In genomic region chr7:134772867-134773590, GRCm38 (mm10) we compare ENCODE assay signal across 17 mouse cellular contexts.
DNase-seq lines count a peak whose midpoint lies in the region; ATAC-seq and TF ChIP-seq lines count a peak whose summit lies in the region.
"Had no signal": no experiment of that assay in that cellular context is flagged by ENCODE, and none has a peak within 500 bp of the region (broad histone marks: within the 10 kb centered on the region; RNA-seq: fewer than 3 reads in every experiment).

No protein-coding gene starts in this region.

- no peaks in the 10 kb centered on the region for H3K9me3 ChIP-seq in heart, embryonic 16.5 days (replicated peaks; ENCODE audit: control insufficient read depth, low read length)
- no peaks in the 10 kb centered on the region for H3K9me3 ChIP-seq in kidney, embryonic 16.5 days (ENCODE audit: low read length)
- H3K9me3 ChIP-seq in midbrain, embryonic 14.5 days (ENCODE audit: control insufficient read depth, low read length): no peaks in the 10 kb centered on the region
- no peaks in the 10 kb centered on the region for H3K9me3 ChIP-seq in midbrain, embryonic 10.5 days (replicated peaks)
- H3K9me3 ChIP-seq: neural tube, embryonic 12.5 days had no signal

- WGBS in heart, embryonic 16.5 days: 85% methylated on average over 15 of the region's 15 CpGs
- WGBS in kidney, embryonic 16.5 days: 83% methylated on average over 15 of the region's 15 CpGs
- WGBS in midbrain, embryonic 14.5 days: 75% methylated on average over 15 of the region's 15 CpGs
- 91% methylated on average over 15 of the region's 15 CpGs for WGBS in midbrain, embryonic 10.5 days

- H3ac ChIP-seq in myocyte (ENCODE audit: control insufficient read depth, insufficient read length): no peak overlapping the region

- intact Hi-C loops in heart, postnatal 36 days (cut with DNase I): loop anchor here (5.0 kb wide), 1 partner anchor 101 kb away; the partner anchor contains the start of gene Dock1

- H3K36me3 ChIP-seq in heart, embryonic 16.5 days (ENCODE audit: control insufficient read depth, insufficient read depth): peaks cover 32% of the 10 kb centered on the region
- peaks cover 58% of the 10 kb centered on the region for H3K36me3 ChIP-seq in kidney, embryonic 16.5 days (ENCODE audit: insufficient read depth, low read length)
- H3K36me3 ChIP-seq in midbrain, embryonic 14.5 days (ENCODE audit: control insufficient read depth, insufficient read depth, low read length): no peaks in the 10 kb centered on the region
- H3K36me3 ChIP-seq in midbrain, embryonic 10.5 days: peaks cover 46% of the 10 kb centered on the region
- peaks cover 7% of the 10 kb centered on the region for H3K36me3 ChIP-seq in myocyte (ENCODE audit: control insufficient read depth, insufficient read depth)

- no peak overlapping the region for H3K9ac ChIP-seq in heart, embryonic 16.5 days (ENCODE audit: low read length)
- no peak overlapping the region for H3K9ac ChIP-seq in kidney, embryonic 16.5 days (replicated peaks; ENCODE audit: low read length)
- no peak overlapping the region for H3K9ac ChIP-seq in midbrain, embryonic 14.5 days (replicated peaks; ENCODE audit: low read length)
- H3K9ac ChIP-seq: neural tube, embryonic 12.5 days had no signal

- no peaks in the 10 kb centered on the region for H3K27me3 ChIP-seq in heart, embryonic 16.5 days (ENCODE audit: control insufficient read depth, insufficient read depth, low read length)
- H3K27me3 ChIP-seq in kidney, embryonic 16.5 days (ENCODE audit: insufficient read depth, low read length): no peaks in the 10 kb centered on the region
- no peaks in the 10 kb centered on the region for H3K27me3 ChIP-seq in midbrain, embryonic 14.5 days (ENCODE audit: control insufficient read depth, insufficient read depth, low read length)
- H3K27me3 ChIP-seq in midbrain, embryonic 10.5 days (ENCODE audit: low read depth, poor library complexity, severe bottlenecking): no peaks in the 10 kb centered on the region
- H3K27me3 ChIP-seq in myocyte (ENCODE audit: control insufficient read depth, insufficient read depth, insufficient read length): no peaks in the 10 kb centered on the region
- H3K27me3 ChIP-seq: CH12.LX; neural tube, embryonic 12.5 days had no signal

- no peak for DNase-seq in heart, postnatal 36 days
- DNase-seq in kidney, postnatal 25 days: no peak
- DNase-seq in midbrain, embryonic 14.5 days: peak; percentile 40
- DNase-seq in midbrain, embryonic 10.5 days (ENCODE audit: low spot score): no peak
- no peak for DNase-seq in urinary bladder, postnatal 4 days (ENCODE audit: low spot score in 2 of 2)
- DNase-seq: cerebellum, adult 2 months; gastrocnemius, postnatal 25 days; heart, postnatal 14 days; kidney, adult 8-10 months had no signal

- H3K4me1 ChIP-seq in heart, embryonic 16.5 days (ENCODE audit: control insufficient read depth, insufficient read depth, low read length): peaks cover 7% of the 10 kb centered on the region; the same call in 1 of the 2 replicates
- H3K4me1 ChIP-seq in kidney, embryonic 16.5 days (ENCODE audit: insufficient read depth, low read length): 0 out of 2 replicates have a peak, but pooled peaks cover 7% of the 10 kb centered on the region
- peaks cover 31% of the 10 kb centered on the region for H3K4me1 ChIP-seq in midbrain, embryonic 14.5 days (ENCODE audit: control insufficient read depth, insufficient read depth, low read length)
- H3K4me1 ChIP-seq in midbrain, embryonic 10.5 days: peaks cover 6% of the 10 kb centered on the region

- H3K27ac ChIP-seq in heart, embryonic 16.5 days (ENCODE audit: low read length): peak overlapping the region; percentile 21; the same call in 1 of the 2 replicates
- 0 out of 2 replicates have a peak overlapping the region, but pooled peaks have one; percentile 26 for H3K27ac ChIP-seq in kidney, embryonic 16.5 days (ENCODE audit: low read length)
- peak overlapping the region; percentile 71 for H3K27ac ChIP-seq in midbrain, embryonic 14.5 days (replicated peaks; ENCODE audit: low read depth, low read length)
- no peak overlapping the region for H3K27ac ChIP-seq in midbrain, embryonic 10.5 days (replicated peaks)
- H3K27ac ChIP-seq: macrophage; neural tube, embryonic 12.5 days; stomach, postnatal 0 days had no signal

- no peak for TF ChIP-seq POLR2A in myocyte (IDR thresholded peaks at IDR 0.05; ENCODE audit: insufficient read length, low read depth)

- H3K4me2 ChIP-seq in heart, embryonic 16.5 days (ENCODE audit: low read depth, low read length): no peak overlapping the region
- H3K4me2 ChIP-seq in kidney, embryonic 16.5 days (replicated peaks; ENCODE audit: low read depth, low read length): no peak overlapping the region
- H3K4me2 ChIP-seq in midbrain, embryonic 14.5 days (ENCODE audit: low read length): no peak overlapping the region
- peak overlapping the region; percentile 2 for H3K4me2 ChIP-seq in myocyte (ENCODE audit: low read depth)
- H3K4me2 ChIP-seq: liver, embryonic 11.5 days; neural tube, embryonic 12.5 days had no signal

- H3K79me2 ChIP-seq in myocyte (ENCODE audit: control insufficient read depth, insufficient read depth): no peaks in the 10 kb centered on the region

- H3K4me3 ChIP-seq in heart, embryonic 16.5 days (ENCODE audit: low read length): no peak overlapping the region
- no peak overlapping the region for H3K4me3 ChIP-seq in kidney, embryonic 16.5 days (ENCODE audit: low read length)
- no peak overlapping the region for H3K4me3 ChIP-seq in midbrain, embryonic 14.5 days (replicated peaks; ENCODE audit: low read depth, low read length)
- no peak overlapping the region for H3K4me3 ChIP-seq in midbrain, embryonic 10.5 days
- H3K4me3 ChIP-seq in myocyte: no peak overlapping the region
- H3K4me3 ChIP-seq: neural tube, embryonic 12.5 days had no signal

- ATAC-seq in heart, embryonic 16.5 days (replicated peaks; ENCODE audit: extremely low read depth, insufficient read depth, low FRiP score): no peak
- ATAC-seq in kidney, embryonic 16.5 days (ENCODE audit: low FRiP score, low TSS enrichment): no peak
- no peak for ATAC-seq in midbrain, embryonic 14.5 days (ENCODE audit: low FRiP score, low TSS enrichment)

TF ChIP-seq in myocyte, 11 proteins besides CTCF, POLR2A, EP300 and RAD21:
- TF ChIP-seq MYOG (IDR thresholded peaks at IDR 0.05; ENCODE audit: control insufficient read depth in 1 of 3, insufficient read depth in 1 of 3, insufficient read length in 2 of 3, low read depth in 2 of 3) (no peak), MAX (IDR thresholded peaks at IDR 0.05; ENCODE audit: low read depth) (no peak), SRF (IDR thresholded peaks at IDR 0.05; ENCODE audit: control insufficient read depth, insufficient read length, low read depth) (no peak), MYOD1 (IDR thresholded peaks at IDR 0.05; ENCODE audit: control insufficient read depth in 1 of 3, insufficient read length in 2 of 3, low read depth in 2 of 3) (no peak), REST (IDR thresholded peaks at IDR 0.05; ENCODE audit: insufficient read depth, insufficient read length) (no peak)
TF ChIP-seq in myocyte: peak in this region for 0.
